Mouse (Mus musculus): ENCODE measurements around the gene Jade3. TPM values are rescaled to one million over a fixed set of nuclear protein-coding genes. Genes with fewer than 3 reads are reported as not detected.

Jade3 gene
- polyA plus RNA-seq, 1 experiment from 2014 or later = 6.0 TPM

DNA sequence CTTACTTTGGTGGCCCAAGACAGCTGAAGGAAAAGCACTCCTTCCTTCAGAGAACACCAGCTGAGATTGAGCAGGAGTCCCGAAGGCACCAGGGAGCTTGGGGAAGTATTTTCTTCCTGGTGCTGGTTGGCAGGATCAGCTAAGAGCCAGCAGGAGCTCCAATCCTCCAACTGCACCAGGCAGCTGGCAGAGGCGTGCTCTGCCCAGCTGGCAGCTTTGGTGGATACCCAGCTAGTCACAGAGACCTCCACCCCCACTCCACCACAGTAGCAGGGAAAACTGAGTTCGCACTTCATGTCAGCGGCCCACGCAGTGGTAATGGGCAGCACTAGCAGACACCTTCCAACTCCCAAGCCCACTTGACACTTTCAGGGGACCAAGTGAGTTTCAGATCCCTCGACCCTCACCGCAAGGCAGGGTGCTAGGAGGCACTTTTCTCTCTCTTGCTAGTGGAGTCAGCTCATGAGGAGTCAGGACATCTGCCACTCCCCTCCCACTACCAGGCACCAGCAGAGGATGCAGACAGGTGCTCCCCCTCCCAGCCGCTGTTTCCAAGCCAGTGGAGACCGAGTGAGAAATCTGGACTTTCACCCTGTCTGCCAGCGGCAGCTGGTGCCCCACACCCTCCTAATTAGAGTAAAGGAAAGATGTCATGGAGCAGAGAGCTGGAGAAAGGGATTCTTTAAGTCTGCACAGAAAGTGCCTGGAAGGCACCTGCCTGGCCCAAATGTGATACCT, 10.4 kb upstream of the Jade3 start:
- no peak for ATAC-seq (ENCODE audit: insufficient read depth)
- H3K4me1 ChIP-seq (replicated peaks) = peaks cover 13% of the 10 kb centered on the region; the same call in 1 of the 2 replicates
- H3K36me3 ChIP-seq (replicated peaks) = no peaks in the 10 kb centered on the region
- no peak overlapping the region for H3K27ac ChIP-seq (replicated peaks)
- H3K27me3 ChIP-seq = no peaks in the 10 kb centered on the region
- WGBS (ENCODE audit: insufficient replicate concordance) = 61% methylated on average over 10 of the region's 10 CpGs
- no peak overlapping the region for H3K9ac ChIP-seq
- no peak overlapping the region for H3K4me3 ChIP-seq (replicated peaks)
- H3K9me3 ChIP-seq (replicated peaks) = no peaks in the 10 kb centered on the region
- no peak overlapping the region for H3K4me2 ChIP-seq

- Histone ChIP-seq H3K9me3 (replicated peaks) (no peaks in the 10 kb centered on the region), H3K36me3 (replicated peaks) (no peaks in the 10 kb centered on the region), H3K27ac (replicated peaks) (no peak overlapping the region), H3K27me3 (no peaks in the 10 kb centered on the region), H3K4me3 (replicated peaks) (no peak overlapping the region), H3K9ac (no peak overlapping the region), H3K4me1 (replicated peaks) (0 out of 2 replicates have a peak, but pooled peaks cover 4% of the 10 kb centered on the region), H3K4me2 (no peak overlapping the region)
- WGBS (ENCODE audit: insufficient replicate concordance) = 65% methylated on average over 2 of the region's 2 CpGs
- no peak for ATAC-seq (ENCODE audit: insufficient read depth)
Observed at GRCm38 (mm10) chrX:20418461-20418860, 7.0 kb upstream of the Jade3 start.

GRCm38 (mm10) chrX:20419536-20419935, 6.0 kb upstream of the Jade3 start:
- Histone ChIP-seq H3K4me1 (replicated peaks) (peaks cover 4% of the 10 kb centered on the region; the same call in 1 of the 2 replicates), H3K4me3 (replicated peaks) (no peak overlapping the region), H3K27ac (replicated peaks) (no peak overlapping the region), H3K27me3 (no peaks in the 10 kb centered on the region), H3K9me3 (replicated peaks) (no peaks in the 10 kb centered on the region), H3K36me3 (replicated peaks) (no peaks in the 10 kb centered on the region), H3K4me2 (no peak overlapping the region), H3K9ac (no peak overlapping the region)
- 42% methylated on average over 4 of the region's 4 CpGs for WGBS (ENCODE audit: insufficient replicate concordance)
- no peak for ATAC-seq (ENCODE audit: insufficient read depth)

DNA sequence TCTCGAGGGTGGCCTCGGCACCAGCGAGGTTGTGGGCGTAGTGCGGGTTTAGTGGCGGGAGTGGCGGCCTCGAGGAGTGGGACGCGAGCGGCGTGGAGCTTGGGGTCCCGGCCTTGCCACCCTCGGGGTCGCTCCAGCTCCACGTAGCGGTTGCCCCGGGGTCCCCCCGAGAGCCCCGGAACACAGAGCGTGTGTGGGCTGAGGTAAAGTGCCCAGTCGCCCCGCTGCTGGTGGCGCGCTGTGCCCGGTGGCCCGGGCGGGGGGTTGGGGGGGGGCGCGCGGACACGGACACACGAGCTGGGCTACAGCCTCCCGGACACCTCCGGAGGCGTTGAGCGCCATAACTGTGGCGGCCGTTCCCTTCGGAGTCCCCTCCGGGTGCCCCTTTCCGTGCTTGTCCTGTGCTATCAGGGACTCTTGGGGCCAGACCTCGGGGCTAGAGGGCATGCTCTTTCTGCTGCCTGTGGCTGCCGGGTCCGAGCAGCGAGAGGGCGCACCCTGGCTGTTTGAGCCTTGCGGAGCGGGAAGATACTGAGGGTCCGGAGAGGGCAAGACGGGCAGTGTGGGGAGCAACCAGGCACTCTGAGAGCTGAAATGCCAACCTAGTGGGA, 456 bp downstream of the Jade3 start:
- no peaks in the 10 kb centered on the region for H3K27me3 ChIP-seq
- peak overlapping the region; percentile 70 for H3K9ac ChIP-seq
- H3K27ac ChIP-seq (replicated peaks) = peak overlapping the region; percentile 83
- H3K9me3 ChIP-seq (replicated peaks) = no peaks in the 10 kb centered on the region
- H3K4me1 ChIP-seq (replicated peaks) = peaks cover 6% of the 10 kb centered on the region; the same call in 1 of the 2 replicates
- H3K4me3 ChIP-seq (replicated peaks) = peak overlapping the region; percentile 70
- WGBS (ENCODE audit: insufficient replicate concordance) = 15% methylated on average over 41 of the region's 51 CpGs
- 0 out of 2 replicates have a peak, but pooled peaks cover 4% of the 10 kb centered on the region for H3K36me3 ChIP-seq (replicated peaks)
- H3K4me2 ChIP-seq = peak overlapping the region; percentile 82
- ATAC-seq (ENCODE audit: insufficient read depth) = peak; percentile 39

DNA sequence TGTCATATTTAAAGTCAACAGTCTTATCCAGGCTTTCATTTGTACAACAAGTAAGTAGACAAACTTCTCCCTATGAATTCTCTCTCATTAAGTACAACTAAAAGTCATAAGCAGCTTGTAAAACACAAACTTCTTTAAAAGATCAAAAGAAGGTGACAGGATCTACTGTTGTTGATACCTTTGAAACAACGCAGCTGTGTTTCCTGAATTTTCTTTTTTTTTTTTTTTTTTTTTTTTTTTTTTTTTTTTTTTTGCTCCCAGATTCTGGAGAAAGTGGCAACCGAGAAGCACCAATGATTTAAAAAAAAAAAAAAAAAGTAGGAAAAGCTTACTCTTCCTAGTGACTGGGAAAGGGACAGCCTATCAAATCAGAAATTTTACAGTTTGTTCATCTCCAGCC, 57.7 kb downstream of the Jade3 start:
- H3K4me2 ChIP-seq = no peak overlapping the region
- no peak overlapping the region for H3K4me3 ChIP-seq (replicated peaks)
- no peaks in the 10 kb centered on the region for H3K4me1 ChIP-seq (replicated peaks)
- no peaks in the 10 kb centered on the region for H3K27me3 ChIP-seq
- WGBS (ENCODE audit: insufficient replicate concordance) = 67% methylated on average over 2 of the region's 2 CpGs
- H3K36me3 ChIP-seq (replicated peaks) = 0 out of 2 replicates have a peak, but pooled peaks cover 3% of the 10 kb centered on the region
- H3K9me3 ChIP-seq (replicated peaks) = no peaks in the 10 kb centered on the region
- H3K9ac ChIP-seq = no peak overlapping the region
- H3K27ac ChIP-seq (replicated peaks) = no peak overlapping the region
- no peak for ATAC-seq (ENCODE audit: insufficient read depth)

DNA sequence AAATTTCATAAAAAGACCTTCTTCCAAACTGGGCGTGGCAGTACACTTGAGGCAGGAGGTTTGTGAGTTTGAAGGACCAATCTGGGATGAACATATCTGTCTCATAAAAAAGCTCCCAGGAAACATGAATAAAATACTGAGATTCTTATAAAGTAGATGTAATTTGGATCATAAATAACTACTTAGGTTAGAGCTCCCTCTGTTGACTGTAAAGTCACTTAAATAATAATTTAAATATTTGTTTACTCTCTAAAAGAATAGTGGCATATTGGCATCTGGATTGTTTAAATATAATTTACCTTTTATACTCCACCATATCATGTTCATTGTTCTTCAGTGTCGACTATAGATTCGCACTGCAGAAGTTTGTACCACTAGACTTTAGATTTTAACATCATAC, 72.2 kb downstream of the Jade3 start:
- 56% methylated on average over 3 of the region's 3 CpGs for WGBS (ENCODE audit: insufficient replicate concordance)
- no peak for ATAC-seq (ENCODE audit: insufficient read depth)
- no peak overlapping the region for H3K4me3 ChIP-seq (replicated peaks)

DNA sequence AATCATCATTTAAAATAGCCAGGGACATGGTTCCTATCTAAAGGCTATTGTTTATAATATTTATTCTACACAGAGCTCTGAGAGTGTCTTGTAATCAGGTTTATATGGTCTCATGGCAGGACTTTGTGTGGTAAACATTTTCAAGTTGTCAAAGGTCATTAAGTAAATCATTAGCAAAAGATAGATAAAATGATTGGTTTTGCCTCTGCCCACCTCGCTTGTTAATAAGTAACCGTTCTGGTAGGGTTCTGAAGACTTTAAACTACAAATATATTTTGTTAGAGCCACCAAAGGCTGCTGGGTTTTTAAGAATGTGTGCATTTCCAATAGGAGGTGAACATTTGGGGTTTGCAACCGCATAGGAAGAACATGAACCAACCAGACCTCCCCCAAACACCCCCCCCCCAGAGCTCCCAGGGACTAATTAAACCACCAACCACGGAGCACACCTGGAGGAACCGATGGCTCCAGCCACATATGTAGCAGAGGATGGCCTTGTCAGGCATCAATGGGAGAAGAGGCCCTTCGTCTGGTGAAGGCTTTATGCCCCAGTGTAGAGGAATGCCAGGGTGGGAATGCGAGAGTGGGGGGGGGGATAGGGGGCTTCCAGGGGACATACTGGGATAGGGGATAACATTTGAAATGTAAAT, 94.9 kb downstream of the Jade3 start:
- Histone ChIP-seq H3K27me3 (no peaks in the 10 kb centered on the region), H3K4me1 (replicated peaks) (no peaks in the 10 kb centered on the region), H3K4me3 (replicated peaks) (no peak overlapping the region), H3K9me3 (replicated peaks) (no peaks in the 10 kb centered on the region), H3K27ac (replicated peaks) (no peak overlapping the region), H3K4me2 (no peak overlapping the region), H3K9ac (no peak overlapping the region), H3K36me3 (replicated peaks) (peaks cover 6% of the 10 kb centered on the region)
- peak; percentile 60 for ATAC-seq (ENCODE audit: insufficient read depth)
- 55% methylated on average over 7 of the region's 7 CpGs for WGBS (ENCODE audit: insufficient replicate concordance)

More for the DNA sequence above, 72.2 kb downstream of the Jade3 start:
- Histone ChIP-seq H3K4me2 (no peak overlapping the region), H3K27ac (replicated peaks) (no peak overlapping the region), H3K9me3 (replicated peaks) (no peaks in the 10 kb centered on the region), H3K9ac (no peak overlapping the region), H3K36me3 (replicated peaks) (peaks cover 12% of the 10 kb centered on the region), H3K27me3 (no peaks in the 10 kb centered on the region), H3K4me1 (replicated peaks) (no peaks in the 10 kb centered on the region)

GRCm38 (mm10) chrX:20521578-20521977, 96.1 kb downstream of the Jade3 start:
- H3K4me1 ChIP-seq (replicated peaks) = no peaks in the 10 kb centered on the region

GRCm38 (mm10) chrX:20532621-20533020, 107.1 kb downstream of the Jade3 start:
- Histone ChIP-seq H3K27me3 (no peaks in the 10 kb centered on the region), H3K4me2 (no peak overlapping the region), H3K4me3 (replicated peaks) (no peak overlapping the region), H3K9ac (no peak overlapping the region), H3K4me1 (replicated peaks) (no peaks in the 10 kb centered on the region), H3K36me3 (replicated peaks) (no peaks in the 10 kb centered on the region), H3K9me3 (replicated peaks) (no peaks in the 10 kb centered on the region), H3K27ac (replicated peaks) (no peak overlapping the region)
- WGBS (ENCODE audit: insufficient replicate concordance) = 5% methylated on average over 1 of the region's 1 CpGs
- no peak for ATAC-seq (ENCODE audit: insufficient read depth)

More at GRCm38 (mm10) chrX:20521578-20521977, 96.1 kb downstream of the Jade3 start:
- Histone ChIP-seq H3K9me3 (replicated peaks) (no peaks in the 10 kb centered on the region), H3K4me3 (replicated peaks) (no peak overlapping the region), H3K9ac (no peak overlapping the region), H3K36me3 (replicated peaks) (peaks cover 6% of the 10 kb centered on the region), H3K27me3 (no peaks in the 10 kb centered on the region), H3K4me2 (no peak overlapping the region), H3K27ac (replicated peaks) (no peak overlapping the region)
- ATAC-seq (ENCODE audit: insufficient read depth) = no peak

GRCm38 (mm10) chrX:20543867-20544266, 118.4 kb downstream of the Jade3 start:
- Histone ChIP-seq H3K9ac (no peak overlapping the region), H3K36me3 (replicated peaks) (no peaks in the 10 kb centered on the region), H3K4me1 (replicated peaks) (no peaks in the 10 kb centered on the region), H3K27me3 (no peaks in the 10 kb centered on the region), H3K9me3 (replicated peaks) (no peaks in the 10 kb centered on the region), H3K27ac (replicated peaks) (no peak overlapping the region), H3K4me2 (no peak overlapping the region), H3K4me3 (replicated peaks) (no peak overlapping the region)
- ATAC-seq (ENCODE audit: insufficient read depth) = no peak
- WGBS (ENCODE audit: insufficient replicate concordance) = 63% methylated on average over 3 of the region's 3 CpGs

DNA sequence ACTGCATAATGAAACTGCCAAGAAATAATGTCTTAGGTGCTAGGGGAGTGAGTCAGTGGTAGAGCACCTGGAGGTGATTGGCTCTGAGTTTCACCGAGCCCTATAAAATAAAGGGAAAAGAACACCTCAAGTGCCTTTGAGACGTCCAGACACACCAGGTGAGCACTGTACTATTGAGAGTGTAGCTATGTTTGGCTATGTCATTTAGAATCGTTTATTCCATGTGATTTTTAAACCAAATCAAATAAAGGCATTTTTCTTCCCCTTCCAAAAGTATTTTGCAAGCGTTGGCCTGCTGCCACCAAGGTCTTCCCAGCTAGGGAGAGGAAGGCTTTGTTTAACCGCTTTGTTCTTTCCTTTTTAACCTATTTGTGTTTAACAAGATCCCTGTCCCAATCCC, 122.1 kb downstream of the Jade3 start:
- Histone ChIP-seq H3K4me1 (replicated peaks) (no peaks in the 10 kb centered on the region), H3K27ac (replicated peaks) (peak overlapping the region; percentile 62; the same call in 1 of the 2 replicates), H3K9me3 (replicated peaks) (no peaks in the 10 kb centered on the region), H3K27me3 (no peaks in the 10 kb centered on the region), H3K4me3 (replicated peaks) (no peak overlapping the region), H3K4me2 (no peak overlapping the region), H3K9ac (no peak overlapping the region), H3K36me3 (replicated peaks) (no peaks in the 10 kb centered on the region)
- 47% methylated on average over 5 of the region's 5 CpGs for WGBS (ENCODE audit: insufficient replicate concordance)
- no peak for ATAC-seq (ENCODE audit: insufficient read depth)
